Mouse (Mus musculus): Measurements from ENCODE around the gene Wdr48.

GRCm38 (mm10) chr9:119970763-119971656, 76.3 kb downstream of the Wdr48 start:
- TF ChIP-seq CTCF (IDR thresholded peaks at IDR 0.05; ENCODE audit: low read depth, low read length) (no peak), POLR2A (IDR thresholded peaks at IDR 0.05; ENCODE audit: insufficient read depth, low read length) (no peak)

Data from ES-Bruce4 (cell line).